Mouse (Mus musculus): ENCODE data around the gene Cdc42ep1.
A peak's percentile ranks its signal among the peaks of the same experiment; 100 is the strongest.
"Not testable (repeated sequence)": the region's sequence is repeated elsewhere in the genome, so short reads cannot be mapped to it uniquely, and the experiment has no call there.

Gene Cdc42ep1

GRCm38 (mm10) chr15:78846805-78847204, 4.4 kb downstream of the Cdc42ep1 start:
- not testable (repeated sequence) for DNase-seq (ENCODE audit: extremely low read depth, low read depth)

- no peak for DNase-seq (ENCODE audit: extremely low read depth, low read depth)
Measured at GRCm38 (mm10) chr15:78848467-78848866, 6.0 kb downstream of the Cdc42ep1 start.

- DNase-seq (ENCODE audit: extremely low read depth, low read depth): no peak
Measured at GRCm38 (mm10) chr15:78849485-78849884, 7.1 kb downstream of the Cdc42ep1 start.

GRCm38 (mm10) chr15:78850059-78850824, 7.8 kb downstream of the Cdc42ep1 start:
- no peak for DNase-seq (ENCODE audit: extremely low read depth, low read depth)

GRCm38 (mm10) chr15:78850944-78851343, 8.5 kb downstream of the Cdc42ep1 start:
- DNase-seq (ENCODE audit: extremely low read depth, low read depth): no peak

GRCm38 (mm10) chr15:78851505-78852153, 9.2 kb downstream of the Cdc42ep1 start:
- DNase-seq (ENCODE audit: extremely low read depth, low read depth): peak; percentile 86

- DNase-seq (ENCODE audit: extremely low read depth, low read depth): no peak
Measured at GRCm38 (mm10) chr15:78855303-78855965, 13.0 kb downstream of the Cdc42ep1 start, which contains the start of gene Lgals2. Lgals2 (minus strand) TSS chr15:78855529.

- DNase-seq (ENCODE audit: extremely low read depth, low read depth): no peak
Measured at GRCm38 (mm10) chr15:78857009-78857408, 14.6 kb downstream of the Cdc42ep1 start.

GRCm38 (mm10) chr15:78859311-78859710, 16.9 kb downstream of the Cdc42ep1 start:
- DNase-seq (ENCODE audit: extremely low read depth, low read depth): no peak

- no peak for DNase-seq (ENCODE audit: extremely low read depth, low read depth)
Measured at GRCm38 (mm10) chr15:78859714-78860113, 17.3 kb downstream of the Cdc42ep1 start.

- no peak for DNase-seq (ENCODE audit: extremely low read depth, low read depth)
Measured at GRCm38 (mm10) chr15:78862280-78862679, 19.9 kb downstream of the Cdc42ep1 start.

- no peak for DNase-seq (ENCODE audit: extremely low read depth, low read depth)
Measured at GRCm38 (mm10) chr15:78863154-78863553, 20.7 kb downstream of the Cdc42ep1 start.

GRCm38 (mm10) chr15:78863852-78864253, 21.4 kb downstream of the Cdc42ep1 start:
- DNase-seq (ENCODE audit: extremely low read depth, low read depth): no peak

- DNase-seq (ENCODE audit: extremely low read depth, low read depth): no peak
Measured at GRCm38 (mm10) chr15:78868398-78868797, 26.0 kb downstream of the Cdc42ep1 start.

GRCm38 (mm10) chr15:78868826-78869233, 26.4 kb downstream of the Cdc42ep1 start:
- no peak for DNase-seq (ENCODE audit: extremely low read depth, low read depth)

- DNase-seq (ENCODE audit: extremely low read depth, low read depth): peak; percentile 46
Measured at GRCm38 (mm10) chr15:78869775-78870174, 27.4 kb downstream of the Cdc42ep1 start.

GRCm38 (mm10) chr15:78872021-78872608, 29.7 kb downstream of the Cdc42ep1 start:
- no peak for DNase-seq (ENCODE audit: extremely low read depth, low read depth)

GRCm38 (mm10) chr15:78873803-78874435, 31.5 kb downstream of the Cdc42ep1 start:
- no peak for DNase-seq (ENCODE audit: extremely low read depth, low read depth)

- DNase-seq (ENCODE audit: extremely low read depth, low read depth): no peak
Measured at GRCm38 (mm10) chr15:78874989-78875388, 32.6 kb downstream of the Cdc42ep1 start.

- DNase-seq (ENCODE audit: extremely low read depth, low read depth): no peak
Measured at GRCm38 (mm10) chr15:78875537-78875936, 33.1 kb downstream of the Cdc42ep1 start.

GRCm38 (mm10) chr15:78876258-78876696, 33.9 kb downstream of the Cdc42ep1 start:
- DNase-seq (ENCODE audit: extremely low read depth, low read depth): no peak
